Mouse (Mus musculus) forebrain, embryonic 15.5 days (tissue): ENCODE results near the gene Atp1a4. TPM values are rescaled to one million over a fixed set of nuclear protein-coding genes. Genes with fewer than 3 reads are reported as not detected.

ENCODE experiments used
- ATAC-seq: fragments of 200-750 bp; cut with Nextera tagmentation; replicated peaks from 2 replicates; pipeline ENCODE4 v1.8.0; 2017; ENCODE audit warnings: mild to moderate bottlenecking, moderate TSS enrichment, moderate library complexity
- H3K27ac ChIP-seq: fragments of 300-500 bp; sonication (generic); replicated peaks from 2 replicates; pipeline ENCODE4 v1.5.1; 2015; ENCODE audit warnings: mild to moderate bottlenecking, inconsistent platforms
- H3K27me3 ChIP-seq: fragments of 300-500 bp; sonication (generic); 2 replicates; pipeline ENCODE4 v1.6.1; 2015; ENCODE audit warnings: inconsistent platforms
- H3K36me3 ChIP-seq: fragments of 300-500 bp; sonication (generic); 2 replicates; pipeline ENCODE4 v1.6.1; 2015; ENCODE audit warnings: mild to moderate bottlenecking, inconsistent platforms
- H3K4me1 ChIP-seq: fragments of 300-500 bp; sonication (generic); 2 replicates; pipeline ENCODE4 v1.6.1; 2015; ENCODE audit warnings: inconsistent platforms
- H3K4me2 ChIP-seq: fragments of 300-500 bp; sonication (generic); replicated peaks from 2 replicates; pipeline ENCODE4 v1.6.1; 2015; ENCODE audit warnings: mild to moderate bottlenecking, inconsistent platforms
- H3K4me3 ChIP-seq: fragments of 300-500 bp; sonication (generic); 2 replicates; pipeline ENCODE4 v1.5.1; 2015; ENCODE audit warnings: mild to moderate bottlenecking, inconsistent platforms
- H3K9ac ChIP-seq: fragments of 300-500 bp; sonication (generic); replicated peaks from 2 replicates; pipeline ENCODE4 v1.6.1; 2015; ENCODE audit warnings: mild to moderate bottlenecking, inconsistent platforms
- H3K9me3 ChIP-seq: fragments of 300-500 bp; sonication (generic); 2 replicates; pipeline ENCODE4 v1.6.1; 2016; ENCODE audit warnings: inconsistent platforms
- WGBS: fragments of 180-500 bp; shearing (Covaris S2); methylation state at CpG from one replicate; pipeline ENCODE4 v1.1.7; 2015; ENCODE audit warnings: mixed read lengths; 5-methylcytosine and 5-hydroxymethylcytosine counted together
- polyA plus RNA-seq: library from polyadenylated mRNA; unstranded; fragments of >200 nt; fragmentation: Nextera tagmentation; extraction: Ambion mirVana; gene quantifications from 2 replicates; pipeline ENCODE4 v1.2.1, GENCODE M21; 2015

Atp1a4 gene
- polyA plus RNA-seq, 1 experiment from 2014 or later: 0.10 TPM

DNA sequence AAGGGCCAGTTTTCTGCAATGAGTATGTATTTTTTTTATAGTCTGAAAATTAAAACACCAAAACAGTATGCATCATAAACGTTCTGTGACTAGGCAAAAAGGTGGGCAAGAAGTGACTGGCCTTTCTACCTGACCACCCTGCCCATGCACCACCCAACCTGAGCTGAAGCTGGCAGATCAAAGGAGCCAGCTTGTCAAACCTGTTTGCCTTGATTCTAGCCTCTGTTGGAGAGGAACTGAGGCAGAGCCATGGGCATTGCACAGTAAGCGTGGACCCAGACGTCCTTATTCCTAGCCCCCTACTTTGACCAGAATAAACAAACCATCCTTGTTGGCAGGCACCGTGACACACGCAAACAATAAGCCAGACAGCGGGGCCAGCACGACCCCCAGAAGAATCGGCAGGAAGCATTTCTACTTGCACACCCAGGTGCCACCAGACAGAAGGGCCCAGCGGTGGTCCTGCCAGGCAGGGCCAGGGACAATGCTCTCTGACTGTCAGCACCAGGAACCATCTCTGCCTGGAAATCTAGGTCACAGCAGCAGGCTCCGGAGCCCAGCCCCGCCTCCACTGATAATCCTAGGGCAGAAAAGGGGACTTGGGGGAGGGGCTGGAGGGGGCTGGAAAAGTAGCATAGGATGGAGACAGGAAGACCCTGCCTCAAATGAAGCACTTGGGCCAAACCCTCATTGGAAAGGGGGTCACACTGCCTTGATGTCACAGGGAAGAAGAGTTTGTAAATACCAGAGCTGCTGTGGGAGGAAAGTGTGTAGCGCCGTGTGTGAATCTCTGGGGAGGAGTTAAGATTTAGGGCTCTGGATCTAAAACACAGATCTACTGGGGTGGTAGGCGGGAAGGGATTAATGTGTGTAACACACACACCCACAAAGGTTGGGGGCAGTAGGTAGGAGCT, 56.0 kb downstream of the Atp1a4 start:
- Histone ChIP-seq H3K9ac (peak overlapping the region; percentile 41), H3K4me1 (peaks cover 77% of the 10 kb centered on the region), H3K27ac (peak overlapping the region; percentile 98), H3K4me2 (peak overlapping the region; percentile 83), H3K9me3 (no peaks in the 10 kb centered on the region), H3K4me3 (peak overlapping the region; percentile 27), H3K36me3 (peaks cover 29% of the 10 kb centered on the region), H3K27me3 (no peaks in the 10 kb centered on the region)
- ATAC-seq: no peak
- WGBS: 3% methylated on average over 14 of the region's 14 CpGs

DNA sequence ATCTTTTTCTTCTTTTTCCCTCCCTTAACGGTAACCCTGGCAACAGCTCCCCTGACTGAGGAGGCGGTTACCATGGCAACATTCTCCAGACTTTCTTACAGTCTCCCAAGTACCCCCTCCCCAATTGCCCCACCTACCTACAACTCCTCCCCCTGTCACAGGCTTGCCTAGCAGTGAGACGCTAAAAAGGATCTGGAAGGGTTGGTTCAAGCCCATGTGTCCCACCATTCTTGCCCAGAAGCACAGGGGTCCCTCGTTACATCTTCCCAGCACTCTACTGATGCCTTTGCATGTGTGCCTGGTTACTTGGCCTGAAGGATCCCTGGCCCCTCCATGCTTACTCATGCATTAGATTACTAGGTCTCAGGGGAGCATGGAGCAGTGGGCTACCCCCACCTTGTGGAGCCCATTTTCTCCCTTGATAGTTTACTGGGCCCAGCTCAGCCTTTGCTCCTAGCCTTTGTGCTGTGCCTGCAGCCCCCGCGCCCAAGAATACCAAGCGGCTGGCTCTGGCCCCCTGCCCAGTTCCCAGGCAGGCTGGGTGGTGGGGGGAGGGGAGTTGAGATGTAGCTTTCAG, 57.3 kb downstream of the Atp1a4 start:
- peak overlapping the region; percentile 98 for H3K27ac ChIP-seq
- H3K27me3 ChIP-seq: no peaks in the 10 kb centered on the region
- peaks cover 70% of the 10 kb centered on the region for H3K4me1 ChIP-seq
- ATAC-seq: peak; percentile 79
- no peaks in the 10 kb centered on the region for H3K9me3 ChIP-seq
- H3K4me3 ChIP-seq: peak overlapping the region; percentile 21
- H3K9ac ChIP-seq: peak overlapping the region; percentile 21
- H3K36me3 ChIP-seq: peaks cover 42% of the 10 kb centered on the region
- WGBS: 11% methylated on average over 7 of the region's 7 CpGs
- peak overlapping the region; percentile 83 for H3K4me2 ChIP-seq

DNA sequence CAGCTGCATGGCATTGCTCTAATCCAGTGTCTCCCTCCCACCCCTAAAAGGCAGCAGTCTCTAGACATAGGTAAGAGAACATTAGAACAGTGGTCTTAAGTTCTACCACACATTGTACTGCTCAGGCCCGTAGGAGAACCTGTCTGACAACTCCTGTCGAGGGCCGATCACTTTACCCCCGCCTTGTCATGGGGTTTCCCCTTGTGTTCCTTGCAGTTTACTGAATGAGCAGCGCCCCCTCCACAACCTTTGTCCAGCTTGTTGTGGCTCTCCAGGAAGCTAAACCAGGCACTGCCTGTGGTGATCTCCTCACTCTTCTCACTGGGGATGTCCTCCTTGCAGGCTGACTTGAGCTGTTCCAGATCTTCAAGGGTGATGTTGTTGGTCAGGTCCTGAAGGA, 58.1 kb downstream of the Atp1a4 start:
- WGBS: 63% methylated on average over 5 of the region's 5 CpGs
- Histone ChIP-seq H3K27ac (peak overlapping the region; percentile 98), H3K9ac (no peak overlapping the region; the same call in 1 of the 2 replicates), H3K9me3 (no peaks in the 10 kb centered on the region), H3K36me3 (peaks cover 49% of the 10 kb centered on the region), H3K4me3 (peak overlapping the region; percentile 16; the same call in 1 of the 2 replicates), H3K4me2 (peak overlapping the region; percentile 83), H3K27me3 (no peaks in the 10 kb centered on the region), H3K4me1 (peaks cover 62% of the 10 kb centered on the region)
- ATAC-seq: no peak

DNA sequence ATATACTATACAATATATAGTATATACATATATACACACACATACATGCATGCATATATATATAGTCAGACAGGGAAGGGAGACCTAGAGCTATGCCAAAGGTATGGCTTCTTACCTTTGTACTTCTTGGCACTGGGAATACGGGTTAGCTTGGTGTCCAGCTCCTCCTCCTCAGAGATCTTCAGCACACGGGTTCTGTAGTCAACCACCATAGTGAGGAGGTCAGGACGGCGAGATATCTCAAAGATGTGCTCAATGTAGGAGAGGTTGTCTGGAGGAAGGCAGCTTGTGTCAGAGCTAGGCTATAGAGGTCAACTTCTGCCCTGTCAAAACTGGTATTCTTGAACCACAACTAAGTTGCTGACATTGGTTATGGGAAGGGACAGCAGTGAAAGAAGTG, 59.2 kb downstream of the Atp1a4 start:
- WGBS: 86% methylated on average over 4 of the region's 4 CpGs
- Histone ChIP-seq H3K4me2 (no peak overlapping the region), H3K4me3 (no peak overlapping the region), H3K36me3 (peaks cover 60% of the 10 kb centered on the region), H3K9ac (no peak overlapping the region), H3K4me1 (peaks cover 50% of the 10 kb centered on the region), H3K9me3 (no peaks in the 10 kb centered on the region), H3K27me3 (no peaks in the 10 kb centered on the region), H3K27ac (no peak overlapping the region; the same call in 1 of the 2 replicates)
- ATAC-seq: no peak

DNA sequence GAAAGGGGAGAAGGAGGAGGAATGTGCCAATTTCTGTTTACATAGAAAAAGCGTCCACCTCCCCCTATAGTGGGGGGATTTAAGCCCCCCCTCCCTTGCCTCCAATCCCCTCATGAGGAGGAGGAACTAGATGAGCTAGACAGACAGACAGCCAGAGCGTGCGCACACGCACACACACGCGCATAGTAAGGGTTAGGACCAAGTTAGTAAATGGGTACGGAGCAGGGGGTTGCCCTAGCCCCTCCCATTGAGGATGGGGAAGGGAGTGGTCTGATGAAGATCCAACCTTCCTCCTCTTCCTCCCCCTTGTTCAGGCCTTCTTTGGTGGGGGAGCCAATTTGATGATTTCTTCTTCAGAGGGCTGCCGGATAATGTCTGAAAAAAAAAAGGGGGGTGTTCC, 59.9 kb downstream of the Atp1a4 start:
- Histone ChIP-seq H3K9me3 (no peaks in the 10 kb centered on the region), H3K4me2 (no peak overlapping the region), H3K27ac (peak overlapping the region; percentile 25; the same call in 1 of the 2 replicates), H3K4me3 (no peak overlapping the region), H3K4me1 (peaks cover 43% of the 10 kb centered on the region), H3K36me3 (peaks cover 65% of the 10 kb centered on the region), H3K27me3 (no peaks in the 10 kb centered on the region), H3K9ac (no peak overlapping the region)
- ATAC-seq: no peak
- 79% methylated on average over 8 of the region's 8 CpGs for WGBS

DNA sequence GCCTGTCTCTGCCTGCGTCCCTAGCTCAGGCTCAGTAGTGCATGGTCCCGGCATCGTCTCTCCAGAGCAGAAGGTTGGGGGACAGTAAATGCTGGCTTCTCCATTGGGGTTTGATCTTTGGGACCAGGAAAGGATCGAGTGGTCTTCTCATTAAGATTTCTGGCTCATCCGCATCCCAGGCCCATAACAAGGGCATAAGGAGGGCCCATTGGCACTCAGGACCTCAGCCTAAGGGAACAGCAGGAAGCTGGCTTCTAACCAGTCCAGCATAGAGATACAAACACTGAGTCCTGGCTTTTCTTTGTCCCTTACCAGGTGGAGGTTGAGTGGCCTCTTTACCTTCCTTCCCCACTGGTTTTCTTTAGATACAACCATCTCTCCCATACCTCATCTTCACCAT, 60.4 kb downstream of the Atp1a4 start:
- Histone ChIP-seq H3K27ac (peak overlapping the region; percentile 25; the same call in 1 of the 2 replicates), H3K9ac (no peak overlapping the region), H3K27me3 (no peaks in the 10 kb centered on the region), H3K36me3 (peaks cover 65% of the 10 kb centered on the region), H3K4me1 (peaks cover 38% of the 10 kb centered on the region), H3K9me3 (no peaks in the 10 kb centered on the region), H3K4me3 (no peak overlapping the region), H3K4me2 (no peak overlapping the region)
- no peak for ATAC-seq
- 80% methylated on average over 5 of the region's 5 CpGs for WGBS

DNA sequence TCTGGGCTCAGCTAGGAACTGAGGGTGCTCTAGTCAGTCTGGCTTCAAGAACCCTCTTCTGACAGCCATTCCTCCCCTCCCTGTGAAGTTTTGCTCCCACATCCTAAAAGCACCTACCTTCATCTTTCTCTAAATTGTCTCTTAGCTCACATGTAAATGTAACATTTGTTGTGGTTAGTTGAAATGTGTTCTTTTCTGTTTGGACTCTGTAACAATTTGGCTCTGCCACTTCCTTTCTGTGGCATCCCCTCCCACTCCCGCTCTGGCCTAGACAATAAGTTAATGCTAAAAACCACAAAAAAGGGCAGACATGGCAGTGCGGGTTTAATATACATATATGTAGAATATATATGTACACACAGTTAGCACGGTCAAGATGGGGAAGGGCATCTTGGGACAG, 61.1 kb downstream of the Atp1a4 start:
- Histone ChIP-seq H3K27me3 (no peaks in the 10 kb centered on the region), H3K27ac (no peak overlapping the region), H3K9me3 (no peaks in the 10 kb centered on the region), H3K4me3 (no peak overlapping the region), H3K4me2 (no peak overlapping the region), H3K9ac (no peak overlapping the region), H3K36me3 (peaks cover 72% of the 10 kb centered on the region), H3K4me1 (peaks cover 31% of the 10 kb centered on the region)
- ATAC-seq: no peak
- WGBS: 84% methylated on average over 3 of the region's 3 CpGs

DNA sequence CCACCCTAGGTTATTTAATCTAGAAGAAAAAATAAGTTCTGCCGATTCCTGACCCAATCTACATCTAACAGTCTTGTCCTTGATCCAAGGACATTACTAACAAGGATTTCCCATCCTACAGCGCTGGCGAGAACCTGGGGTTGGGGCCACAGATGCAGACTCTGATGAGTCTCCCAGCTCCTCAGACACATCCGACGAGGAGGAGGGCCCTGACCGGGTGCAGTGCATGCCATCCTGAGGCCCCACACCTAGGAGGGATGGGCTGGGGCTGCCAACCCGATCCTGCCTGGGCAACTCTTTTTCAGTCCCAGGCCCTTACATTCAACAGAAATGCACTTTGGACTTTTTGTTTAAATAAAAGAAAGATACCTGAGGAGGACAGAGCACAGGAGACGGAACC, 63.8 kb downstream of the Atp1a4 start:
- Histone ChIP-seq H3K27me3 (no peaks in the 10 kb centered on the region), H3K36me3 (peaks cover 84% of the 10 kb centered on the region), H3K9ac (no peak overlapping the region), H3K27ac (0 out of 2 replicates have a peak overlapping the region, but pooled peaks have one; percentile 27), H3K4me2 (no peak overlapping the region), H3K4me1 (peaks cover 4% of the 10 kb centered on the region; the same call in 1 of the 2 replicates), H3K4me3 (no peak overlapping the region), H3K9me3 (no peaks in the 10 kb centered on the region)
- ATAC-seq: no peak
- WGBS: 73% methylated on average over 8 of the region's 8 CpGs

DNA sequence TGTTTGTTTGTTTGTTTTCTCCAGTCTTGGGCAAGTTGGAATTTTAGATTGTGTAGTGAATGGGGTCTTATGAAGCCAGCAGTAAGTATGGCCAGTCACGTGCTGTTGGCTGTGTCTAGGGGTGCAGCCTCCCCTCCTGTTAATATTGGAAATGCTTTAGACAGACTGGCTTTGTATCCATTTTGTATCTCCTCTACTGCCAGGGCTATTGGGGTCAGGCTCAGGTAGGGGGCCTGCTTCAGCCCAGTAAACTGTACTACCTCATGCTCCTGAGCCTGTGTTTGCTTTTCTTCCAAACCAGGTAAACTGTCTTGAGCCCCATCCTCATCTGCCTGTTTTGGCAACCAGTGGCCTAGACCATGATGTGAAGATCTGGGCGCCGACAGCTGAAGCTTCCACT, 66.0 kb downstream of the Atp1a4 start:
- Histone ChIP-seq H3K9ac (no peak overlapping the region), H3K27me3 (no peaks in the 10 kb centered on the region), H3K27ac (no peak overlapping the region), H3K4me1 (no peaks in the 10 kb centered on the region), H3K4me2 (no peak overlapping the region), H3K36me3 (peaks cover 84% of the 10 kb centered on the region), H3K9me3 (no peaks in the 10 kb centered on the region), H3K4me3 (no peak overlapping the region)
- no peak for ATAC-seq
- WGBS: 88% methylated on average over 3 of the region's 3 CpGs

DNA sequence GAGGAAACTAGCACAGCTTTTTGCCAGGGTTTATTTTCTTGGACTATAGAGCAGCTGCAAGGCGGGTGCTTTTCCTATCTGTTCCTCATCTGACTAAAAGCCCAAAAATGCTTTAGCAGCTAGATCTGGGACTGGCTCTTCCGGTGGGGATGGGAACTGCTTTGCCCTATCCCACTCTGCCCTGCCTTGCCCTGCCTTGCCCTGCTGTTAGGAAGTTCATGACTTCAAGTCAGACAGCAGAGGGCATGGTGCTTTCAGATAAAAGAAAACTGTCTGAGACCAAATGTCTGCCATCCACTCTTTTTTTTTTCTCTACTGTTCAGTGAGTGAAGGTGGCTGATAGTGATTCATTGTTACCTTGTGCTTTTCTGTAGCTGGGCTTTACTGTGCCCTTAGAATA, 66.6 kb downstream of the Atp1a4 start:
- H3K27ac ChIP-seq: no peak overlapping the region
- no peak overlapping the region for H3K4me3 ChIP-seq
- H3K4me1 ChIP-seq: no peaks in the 10 kb centered on the region
- no peak overlapping the region for H3K9ac ChIP-seq
- H3K4me2 ChIP-seq: no peak overlapping the region
- H3K36me3 ChIP-seq: peaks cover 84% of the 10 kb centered on the region
- H3K9me3 ChIP-seq: no peaks in the 10 kb centered on the region
- ATAC-seq: no peak
- WGBS: 92% methylated on average over 2 of the region's 2 CpGs
- no peaks in the 10 kb centered on the region for H3K27me3 ChIP-seq

DNA sequence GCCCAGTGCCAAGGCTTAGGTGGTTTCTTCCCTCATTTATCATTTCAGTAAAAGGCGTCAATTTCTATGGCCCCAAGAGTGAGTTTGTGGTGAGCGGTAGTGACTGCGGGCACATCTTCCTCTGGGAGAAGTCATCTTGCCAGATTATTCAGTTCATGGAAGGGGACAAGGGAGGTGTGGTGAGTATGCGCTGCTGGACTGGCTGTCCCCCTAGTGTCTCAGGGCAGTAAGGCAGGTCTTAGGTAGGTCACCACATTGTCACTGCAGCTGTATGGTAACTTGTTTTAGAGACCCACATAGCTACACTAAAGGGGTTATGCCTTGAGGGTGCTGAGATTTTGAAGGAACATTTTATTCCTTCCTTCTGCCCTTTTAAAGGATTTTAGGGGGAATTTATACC, 69.3 kb downstream of the Atp1a4 start:
- WGBS: 67% methylated on average over 4 of the region's 4 CpGs
- no peak for ATAC-seq

More for the DNA sequence above, 69.3 kb downstream of the Atp1a4 start:
- H3K9ac ChIP-seq: no peak overlapping the region
- no peak overlapping the region for H3K27ac ChIP-seq
- peaks cover 72% of the 10 kb centered on the region for H3K36me3 ChIP-seq
- no peaks in the 10 kb centered on the region for H3K27me3 ChIP-seq
- H3K4me3 ChIP-seq: no peak overlapping the region
- no peaks in the 10 kb centered on the region for H3K9me3 ChIP-seq
- H3K4me2 ChIP-seq: no peak overlapping the region
- no peaks in the 10 kb centered on the region for H3K4me1 ChIP-seq
